Mouse (Mus musculus) olfactory bulb, adult 2 months (tissue): ENCODE measurements around the gene Adamts2.

Source experiments
- CTCF ChIP-seq: fragments of 200-500 bp; IDR thresholded peaks from 2 replicates; pipeline ENCODE4 v1.5.1; 2012; ENCODE audit warnings: low read depth, mild to moderate bottlenecking, low read length, moderate library complexity; ENCODE audit not compliant: insufficient read depth
- POLR2A ChIP-seq: fragments of 200-500 bp; IDR thresholded peaks from 2 replicates; pipeline ENCODE4 v1.6.1; 2012; ENCODE audit warnings: mild to moderate bottlenecking, low read depth, low read length, moderate library complexity; ENCODE audit not compliant: insufficient read depth

DNA sequence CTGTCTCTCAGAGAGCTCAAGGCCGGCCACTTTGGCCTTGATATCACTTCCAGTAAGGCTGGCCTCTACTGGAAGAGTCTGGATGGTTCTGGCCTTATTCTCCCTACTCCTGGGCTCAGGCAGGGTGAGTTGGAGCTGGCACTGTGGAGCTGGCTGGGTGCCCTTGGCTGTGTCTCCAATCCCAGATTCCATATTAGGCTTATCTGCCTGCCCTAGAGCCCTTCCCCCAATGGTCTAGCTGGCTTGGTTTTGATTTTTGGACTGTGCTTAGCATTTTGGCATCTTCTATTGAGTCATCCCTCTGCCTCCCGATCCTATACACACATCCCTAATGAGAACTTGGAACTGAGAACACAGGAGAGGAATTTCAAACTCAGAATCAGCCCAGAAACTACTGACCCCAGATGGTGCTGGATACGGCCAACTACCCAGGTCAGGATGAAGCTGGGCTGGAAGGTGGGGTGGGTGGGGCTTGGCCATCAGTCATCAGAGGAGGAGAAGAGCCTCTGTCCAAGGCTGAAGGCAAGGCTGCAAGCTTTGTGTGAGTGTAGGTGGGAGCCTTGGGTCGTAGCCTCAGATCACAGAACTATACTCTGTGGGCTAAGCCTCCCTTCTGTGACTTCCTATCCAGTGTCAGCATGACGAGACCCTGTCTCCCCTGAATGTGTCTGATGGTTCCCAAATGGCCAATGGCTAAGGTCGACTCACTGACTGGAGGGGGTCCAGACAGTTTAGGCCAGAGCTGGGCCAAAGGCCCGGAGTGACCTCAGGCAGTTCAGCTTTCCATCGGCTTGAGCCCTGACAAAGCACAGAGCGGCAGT, 67.9 kb downstream of the Adamts2 start:
- no peak for TF ChIP-seq CTCF
- no peak for TF ChIP-seq POLR2A
